ENCODE assay signal across 8 mouse cellular contexts in genomic region chr17:58587946-58588345, GRCm38 (mm10).
DNase-seq lines count a peak whose midpoint lies in the region; ATAC-seq and TF ChIP-seq lines count a peak whose summit lies in the region.

No protein-coding gene starts in this region.

- H3K9me3 ChIP-seq in kidney, embryonic 14.5 days (ENCODE audit: control insufficient read depth, low read length): no peaks in the 10 kb centered on the region
- no peaks in the 10 kb centered on the region for H3K9me3 ChIP-seq in kidney, embryonic 16.5 days (ENCODE audit: low read length)

- peak; percentile 43; the same call in 1 of the 2 replicates for ATAC-seq in kidney, embryonic 14.5 days (ENCODE audit: low FRiP score, low TSS enrichment)
- ATAC-seq in kidney, embryonic 16.5 days (ENCODE audit: low FRiP score, low TSS enrichment): no peak
- no peak for ATAC-seq in monocyte, adult 5-6 weeks (replicated peaks; ENCODE audit: insufficient number of reproducible peaks, low FRiP score, low TSS enrichment, poor library complexity, severe bottlenecking)

- no peaks in the 10 kb centered on the region for H3K36me3 ChIP-seq in kidney, embryonic 14.5 days (ENCODE audit: control insufficient read depth, insufficient read depth, low read length)
- H3K36me3 ChIP-seq in kidney, embryonic 16.5 days (ENCODE audit: insufficient read depth, low read length): no peaks in the 10 kb centered on the region

- no peak overlapping the region for H3K4me2 ChIP-seq in kidney, embryonic 14.5 days (replicated peaks; ENCODE audit: low read depth, low read length)
- no peak overlapping the region for H3K4me2 ChIP-seq in kidney, embryonic 16.5 days (replicated peaks; ENCODE audit: low read depth, low read length)

- TF ChIP-seq CTCF in brain, embryonic 14.5 days (IDR thresholded peaks at IDR 0.05; ENCODE audit: borderline replicate concordance, extremely low read depth, insufficient read depth, insufficient read length): peak; percentile 28; the same call in 1 of the 2 replicates

- H3K27ac ChIP-seq in kidney, embryonic 14.5 days (ENCODE audit: low read depth, low read length): no peak overlapping the region
- H3K27ac ChIP-seq in kidney, embryonic 16.5 days (ENCODE audit: low read length): no peak overlapping the region

- WGBS in kidney, embryonic 14.5 days: 63% methylated on average over 2 of the region's 2 CpGs
- WGBS in kidney, embryonic 16.5 days: 61% methylated on average over 2 of the region's 2 CpGs

- H3K27me3 ChIP-seq in kidney, embryonic 14.5 days (ENCODE audit: control insufficient read depth, insufficient read depth, low read length): no peaks in the 10 kb centered on the region
- H3K27me3 ChIP-seq in kidney, embryonic 16.5 days (ENCODE audit: insufficient read depth, low read length): no peaks in the 10 kb centered on the region

- H3K4me3 ChIP-seq in kidney, embryonic 14.5 days (ENCODE audit: low read length): no peak overlapping the region
- no peak overlapping the region for H3K4me3 ChIP-seq in kidney, embryonic 16.5 days (ENCODE audit: low read length)

- TF ChIP-seq POLR2A in brain, embryonic 14.5 days (IDR thresholded peaks at IDR 0.05; ENCODE audit: borderline replicate concordance, extremely low read depth, insufficient read depth, insufficient read length, poor library complexity, severe bottlenecking): no peak

- no peaks in the 10 kb centered on the region for H3K4me1 ChIP-seq in kidney, embryonic 14.5 days (ENCODE audit: control insufficient read depth, insufficient read depth, low read length)
- H3K4me1 ChIP-seq in kidney, embryonic 16.5 days (ENCODE audit: insufficient read depth, low read length): no peaks in the 10 kb centered on the region

- H3K9ac ChIP-seq in kidney, embryonic 14.5 days (ENCODE audit: low read depth, low read length): no peak overlapping the region
- H3K9ac ChIP-seq in kidney, embryonic 16.5 days (replicated peaks; ENCODE audit: low read length): no peak overlapping the region

- peak; percentile 6 for DNase-seq in ES-CJ7 (ENCODE audit: low read depth, low spot score)
- DNase-seq in brain, embryonic 14.5 days (ENCODE audit: low read depth): peak; percentile 59
- DNase-seq in kidney, postnatal 36 days: peak; percentile 3 to 7
- no peak for DNase-seq in frontal cortex, postnatal 25 days (ENCODE audit: low spot score in 2 of 2)
- DNase-seq in B cell, adult 2 months: no peak

Comparison
In these comparisons a context has a peak if more than half of its experiments do, and no peak if none do; other contexts are left out.
1. DNase-seq: peak in ES-CJ7 (single experiment), brain, embryonic 14.5 days (single experiment) and kidney, postnatal 36 days (2 of 2); none in frontal cortex, postnatal 25 days (0 of 2) and B cell, adult 2 months (0 of 2).